In genomic region chr17:50509251-50510104, GRCm38 (mm10) we compare ENCODE assay signal across 8 mouse cellular contexts. TPM values are rescaled to one million over a fixed set of nuclear protein-coding genes. Genes with fewer than 3 reads are reported as not detected.
DNase-seq lines count a peak whose midpoint lies in the region; ATAC-seq lines count a peak whose summit lies in the region.

Gene Plcl2, plus strand, starts transcription at chr17:50509403.

- H3K36me3 ChIP-seq in intestine, embryonic 14.5 days (ENCODE audit: control insufficient read depth, insufficient read depth, low read length), result no peaks in the 10 kb centered on the region
- H3K36me3 ChIP-seq in midbrain, embryonic 10.5 days, result no peaks in the 10 kb centered on the region

- DNase-seq in adrenal gland, adult 8-10 months, result peak; percentile 58
- DNase-seq in embryo, embryonic 11 days, result peak; percentile 74
- DNase-seq in gastrocnemius, postnatal 14 days, result peak; percentile 68
- DNase-seq in intestine, embryonic 14.5 days (ENCODE audit: low spot score), result peak; percentile 89
- DNase-seq in left cerebral cortex, postnatal 4 days, result peak; percentile 66
- peak; percentile 69 for DNase-seq in midbrain, embryonic 10.5 days (ENCODE audit: low spot score)
- peak; percentile 75 for DNase-seq in right cerebral cortex, postnatal 25 days
- DNase-seq in yolk sac, embryonic 10.5 days (ENCODE audit: low spot score), result peak; percentile 52

- no peaks in the 10 kb centered on the region; the same call in 1 of the 2 replicates for H3K4me1 ChIP-seq in intestine, embryonic 14.5 days (replicated peaks; ENCODE audit: control insufficient read depth, insufficient read depth, low read length)
- H3K4me1 ChIP-seq in midbrain, embryonic 10.5 days, result peaks cover 30% of the 10 kb centered on the region

- peak within 1 kb of the TSS; percentile 78 for H3K27ac ChIP-seq in intestine, embryonic 14.5 days (ENCODE audit: low read depth)
- peak within 1 kb of the TSS; percentile 96 for H3K27ac ChIP-seq in midbrain, embryonic 10.5 days (replicated peaks)

- no peaks in the 10 kb centered on the region for H3K9me3 ChIP-seq in intestine, embryonic 14.5 days (ENCODE audit: control insufficient read depth, low read length)
- no peaks in the 10 kb centered on the region for H3K9me3 ChIP-seq in midbrain, embryonic 10.5 days (replicated peaks)

- peak within 1 kb of the TSS; percentile 87 for H3K9ac ChIP-seq in intestine, embryonic 14.5 days (ENCODE audit: low read length)

- H3K27me3 ChIP-seq in intestine, embryonic 14.5 days (replicated peaks; ENCODE audit: control insufficient read depth, insufficient read depth, low read length), result 0 out of 2 replicates have a peak, but pooled peaks cover 3% of the 10 kb centered on the region
- peaks cover 16% of the 10 kb centered on the region for H3K27me3 ChIP-seq in midbrain, embryonic 10.5 days (ENCODE audit: low read depth, poor library complexity, severe bottlenecking)

- peak within 1 kb of the TSS; percentile 84 for H3K4me3 ChIP-seq in intestine, embryonic 14.5 days (ENCODE audit: low read depth, low read length)
- H3K4me3 ChIP-seq in midbrain, embryonic 10.5 days, result peak within 1 kb of the TSS; percentile 87

- ATAC-seq in intestine, embryonic 14.5 days (replicated peaks; ENCODE audit: low FRiP score, low TSS enrichment, low read depth), result peak; percentile 53

- intact Hi-C loops in gastrocnemius, postnatal 14 days (cut with DNase I; ENCODE audit: low total_unique reads), result loop anchor here (10.0 kb wide), 1 partner anchor 215 kb away; the partner anchor contains the start of gene Dazl
- intact Hi-C loops in left cerebral cortex, postnatal 4 days (cut with DNase I), result loop anchor here (5.0 to 10.0 kb wide), 2 partner anchors 217 to 285 kb away; partner anchors contain the start of gene Dazl

- under 1% methylated on average over 79 of the region's 95 CpGs for WGBS in intestine, embryonic 14.5 days
- under 1% methylated on average over 90 of the region's 95 CpGs for WGBS in midbrain, embryonic 10.5 days

- H3K4me2 ChIP-seq in intestine, embryonic 14.5 days (ENCODE audit: low read length), result peak within 1 kb of the TSS; percentile 61

RNA-seq across cellular contexts. Expression of gene Plcl2, which starts in this region (rescaled TPM):
- 10 to 100 TPM; 60.4 to 90.4 (median 69.1) TPM for total RNA-seq in adrenal gland, adult 8-10 months (2022)
- total RNA-seq in gastrocnemius, postnatal 14 days (2021), result 10 to 100 TPM; 27.0 to 29.8 TPM
- 6.7 and 7.6 TPM in 2 replicates for polyA plus RNA-seq in intestine, embryonic 14.5 days (2014; fragmentation: Nextera tagmentation; extraction: Ambion mirVana)
- 10 to 100 TPM; 51.2 to 52.0 TPM for total RNA-seq in left cerebral cortex, postnatal 4 days (2021)
- 3.8 and 4.1 TPM in 2 replicates for polyA plus RNA-seq in midbrain, embryonic 10.5 days (2016; fragmentation: Nextera tagmentation; extraction: Ambion mirVana)

Comparison
In these comparisons a context has a peak if more than half of its experiments do, and no peak if none do; other contexts are left out.
1. Peak in every context shown above with its lines: DNase-seq, ATAC-seq, H3K4me3 ChIP-seq and H3K27ac ChIP-seq.